Mouse (Mus musculus) stomach, embryonic 16.5 days (tissue): Measurements from ENCODE around the gene Lrrtm3. TPM values are rescaled to one million over a fixed set of nuclear protein-coding genes. Genes with fewer than 3 reads are reported as not detected.

Experiments
- ATAC-seq: fragments of 200-750 bp; cut with Nextera tagmentation; 2 replicates; pipeline ENCODE4 v1.8.0; 2017; ENCODE audit warnings: moderate number of reproducible peaks, moderate TSS enrichment; ENCODE audit not compliant: insufficient read depth, low FRiP score
- H3K27ac ChIP-seq: fragments of 300-500 bp; sonication (generic); 2 replicates; pipeline ENCODE4 v1.5.1; 2014; ENCODE audit warnings: low read length
- H3K27me3 ChIP-seq: fragments of 300-500 bp; sonication (generic); 2 replicates; pipeline ENCODE4 v1.6.1; 2014; ENCODE audit warnings: low read length, control low read depth, mixed read lengths; ENCODE audit not compliant: control insufficient read depth, insufficient read depth
- H3K36me3 ChIP-seq: fragments of 300-500 bp; sonication (generic); 2 replicates; pipeline ENCODE4 v1.6.1; 2014; ENCODE audit warnings: low read length; ENCODE audit not compliant: control insufficient read depth, insufficient read depth
- H3K4me1 ChIP-seq: fragments of 300-500 bp; sonication (generic); 2 replicates; pipeline ENCODE4 v1.6.1; 2014; ENCODE audit warnings: low read length, control low read depth, mixed read lengths; ENCODE audit not compliant: control insufficient read depth, insufficient read depth
- H3K4me2 ChIP-seq: fragments of 300-500 bp; sonication (generic); 2 replicates; pipeline ENCODE4 v1.6.1; 2014; ENCODE audit warnings: low read depth, low read length, mixed read lengths
- H3K4me3 ChIP-seq: fragments of 300-500 bp; sonication (generic); replicated peaks from 2 replicates; pipeline ENCODE4 v1.5.1; 2014; ENCODE audit warnings: mild to moderate bottlenecking, low read length
- H3K9ac ChIP-seq: fragments of 300-500 bp; sonication (generic); 2 replicates; pipeline ENCODE4 v1.6.1; 2014; ENCODE audit warnings: low read length
- H3K9me3 ChIP-seq: fragments of 300-500 bp; sonication (generic); replicated peaks from 2 replicates; pipeline ENCODE4 v1.6.1; 2016; ENCODE audit warnings: low read length, control low read depth; ENCODE audit not compliant: control insufficient read depth
- WGBS: fragments of 180-500 bp; shearing (Covaris S2); extraction: QIAGEN DNeasy Blood & Tissue Kit; methylation state at CpG from one replicate; pipeline ENCODE4 v1.1.7; 2014; 5-methylcytosine and 5-hydroxymethylcytosine counted together
- polyA plus RNA-seq: library from polyadenylated mRNA; unstranded; fragments of >200 nt; fragmentation: Nextera tagmentation; extraction: Ambion mirVana; gene quantifications from 2 replicates; pipeline ENCODE4 v1.2.1, GENCODE M21; 2015

Lrrtm3 gene
- 4.0 and 4.9 TPM in 2 replicates for polyA plus RNA-seq

GRCm38 (mm10) chr10:64089680-64090460, at the start of gene Lrrtm3:
Gene Lrrtm3, minus strand, starts transcription at chr10:64090277.
- peaks cover 2% of the 10 kb centered on the region; the same call in 1 of the 2 replicates for H3K4me1 ChIP-seq
- no peak within 1 kb of the TSS for H3K27ac ChIP-seq
- peak within 1 kb of the TSS; percentile 44 for H3K4me3 ChIP-seq
- peaks cover 8% of the 10 kb centered on the region; the same call in 1 of the 2 replicates for H3K27me3 ChIP-seq
- no peaks in the 10 kb centered on the region for H3K36me3 ChIP-seq
- WGBS = 2% methylated on average over 22 of the region's 22 CpGs
- H3K4me2 ChIP-seq = peak within 1 kb of the TSS; percentile 60
- H3K9ac ChIP-seq = peak within 1 kb of the TSS; percentile 47
- peak; percentile 87 for ATAC-seq
- H3K9me3 ChIP-seq = no peaks in the 10 kb centered on the region

GRCm38 (mm10) chr10:64135481-64135880, 45.4 kb upstream of the Lrrtm3 start:
- no peak for ATAC-seq
- Histone ChIP-seq H3K4me2 (no peak overlapping the region), H3K4me1 (no peaks in the 10 kb centered on the region), H3K4me3 (no peak overlapping the region), H3K27me3 (no peaks in the 10 kb centered on the region), H3K9me3 (no peaks in the 10 kb centered on the region), H3K27ac (no peak overlapping the region), H3K9ac (no peak overlapping the region), H3K36me3 (no peaks in the 10 kb centered on the region)
- 39% methylated on average over 7 of the region's 7 CpGs for WGBS

- WGBS = 83% methylated on average over 3 of the region's 3 CpGs
These were observed 43.4 kb upstream of the Lrrtm3 start for GRCm38 (mm10) chr10:64133461-64133860.

GRCm38 (mm10) chr10:64130397-64131150, 40.5 kb upstream of the Lrrtm3 start:
- Histone ChIP-seq H3K27ac (no peak overlapping the region), H3K4me2 (no peak overlapping the region), H3K9ac (no peak overlapping the region), H3K9me3 (no peaks in the 10 kb centered on the region), H3K4me3 (no peak overlapping the region), H3K27me3 (no peaks in the 10 kb centered on the region), H3K36me3 (no peaks in the 10 kb centered on the region), H3K4me1 (no peaks in the 10 kb centered on the region)
- 85% methylated on average over 15 of the region's 15 CpGs for WGBS
- no peak for ATAC-seq

More at GRCm38 (mm10) chr10:64133461-64133860, 43.4 kb upstream of the Lrrtm3 start:
- Histone ChIP-seq H3K9me3 (no peaks in the 10 kb centered on the region), H3K36me3 (no peaks in the 10 kb centered on the region), H3K4me3 (no peak overlapping the region), H3K9ac (no peak overlapping the region), H3K4me1 (no peaks in the 10 kb centered on the region), H3K27ac (no peak overlapping the region), H3K4me2 (no peak overlapping the region), H3K27me3 (no peaks in the 10 kb centered on the region)
- ATAC-seq = no peak

- no peaks in the 10 kb centered on the region for H3K9me3 ChIP-seq
- no peak overlapping the region for H3K9ac ChIP-seq
- no peak overlapping the region for H3K4me2 ChIP-seq
- H3K27me3 ChIP-seq = no peaks in the 10 kb centered on the region
- no peak overlapping the region for H3K4me3 ChIP-seq
- H3K4me1 ChIP-seq = no peaks in the 10 kb centered on the region
- ATAC-seq = no peak
- WGBS = 58% methylated on average over 3 of the region's 3 CpGs
- H3K27ac ChIP-seq = no peak overlapping the region
- no peaks in the 10 kb centered on the region for H3K36me3 ChIP-seq
These were observed 28.8 kb upstream of the Lrrtm3 start for GRCm38 (mm10) chr10:64118833-64119232.

GRCm38 (mm10) chr10:64115246-64115645, 25.2 kb upstream of the Lrrtm3 start:
- WGBS = 90% methylated on average over 11 of the region's 11 CpGs
- no peak overlapping the region for H3K4me2 ChIP-seq
- no peak overlapping the region for H3K4me3 ChIP-seq
- H3K4me1 ChIP-seq = no peaks in the 10 kb centered on the region
- H3K27ac ChIP-seq = no peak overlapping the region
- H3K36me3 ChIP-seq = no peaks in the 10 kb centered on the region
- no peak overlapping the region for H3K9ac ChIP-seq
- no peak for ATAC-seq
- no peaks in the 10 kb centered on the region for H3K9me3 ChIP-seq
- H3K27me3 ChIP-seq = no peaks in the 10 kb centered on the region

- Histone ChIP-seq H3K36me3 (no peaks in the 10 kb centered on the region), H3K4me3 (no peak overlapping the region), H3K4me2 (no peak overlapping the region), H3K27me3 (no peaks in the 10 kb centered on the region), H3K27ac (no peak overlapping the region), H3K9me3 (no peaks in the 10 kb centered on the region), H3K4me1 (no peaks in the 10 kb centered on the region), H3K9ac (no peak overlapping the region)
- WGBS = 97% methylated on average over 1 of the region's 1 CpGs
- ATAC-seq = no peak
These were observed 6.5 kb upstream of the Lrrtm3 start for GRCm38 (mm10) chr10:64096532-64096931.

DNA sequence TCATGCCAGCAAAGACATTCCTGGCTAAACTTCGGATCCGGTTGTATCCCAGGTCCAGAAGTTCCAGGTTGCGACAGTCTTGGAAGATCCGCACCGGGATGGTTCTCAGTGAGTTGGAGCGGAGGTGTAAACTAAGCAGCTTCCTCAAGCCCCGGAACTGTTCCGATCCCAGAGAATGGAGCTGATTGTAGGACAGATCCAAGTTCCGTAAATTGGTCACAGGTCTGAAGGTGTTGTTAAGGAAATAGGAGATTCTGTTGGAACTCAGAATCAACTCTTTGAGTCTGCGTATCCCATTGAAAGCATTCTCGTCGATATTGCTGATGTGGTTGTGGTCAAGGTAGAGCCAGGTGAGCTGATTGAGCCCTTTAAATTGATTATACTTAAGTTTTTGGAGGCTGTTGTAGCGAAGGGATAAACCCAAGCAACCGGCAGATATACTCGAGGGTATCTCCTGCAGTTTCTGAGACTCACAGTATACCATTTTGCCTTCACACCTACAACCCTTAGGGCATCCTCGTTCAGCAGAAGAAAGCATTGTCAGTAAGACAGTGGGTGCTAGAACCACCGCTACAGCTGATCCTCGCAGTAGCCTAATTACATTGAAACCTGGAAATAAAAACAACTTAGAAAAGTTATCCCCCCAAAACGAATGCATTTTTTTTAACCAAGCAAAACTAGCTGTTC, 1.2 kb downstream of the Lrrtm3 start:
- Histone ChIP-seq H3K9me3 (no peaks in the 10 kb centered on the region), H3K4me3 (no peak overlapping the region), H3K27ac (no peak overlapping the region), H3K36me3 (no peaks in the 10 kb centered on the region), H3K9ac (no peak overlapping the region), H3K27me3 (peaks cover 8% of the 10 kb centered on the region; the same call in 1 of the 2 replicates), H3K4me2 (peak overlapping the region; percentile 11; the same call in 1 of the 2 replicates), H3K4me1 (peaks cover 2% of the 10 kb centered on the region; the same call in 1 of the 2 replicates)
- 30% methylated on average over 19 of the region's 19 CpGs for whole genome bisulfite sequencing
- ATAC-seq = no peak
